Mouse (Mus musculus) G1E (cell line): ENCODE measurements around the gene Rpl18. TPM values are rescaled to one million over a fixed set of nuclear protein-coding genes. Genes with fewer than 3 reads are reported as not detected.

ENCODE experiments used
- ATAC-seq: 2 replicates; pipeline ENCODE4 v1.8.0; 2016; ENCODE audit warnings: mild to moderate bottlenecking; ENCODE audit not compliant: insufficient number of reproducible peaks, poor library complexity, low FRiP score, severe bottlenecking; ENCODE audit errors: extremely low read depth
- DNase-seq: peaks from one replicate; pipeline ENCODE4 v3.0.0; 2012; ENCODE audit warnings: low spot score
- H3K27me3 ChIP-seq: 2 replicates; pipeline ENCODE4 v1.6.1; 2012; ENCODE audit warnings: mild to moderate bottlenecking, low read length, inconsistent platforms; ENCODE audit not compliant: insufficient read depth
- H3K36me3 ChIP-seq: replicated peaks from 2 replicates; pipeline ENCODE3; 2012; ENCODE audit warnings: mild to moderate bottlenecking, inconsistent platforms
- H3K4me1 ChIP-seq: 2 replicates; pipeline ENCODE4 v1.6.1; 2012; ENCODE audit warnings: low read depth, low read length, inconsistent platforms, mixed read lengths; ENCODE audit not compliant: insufficient read depth
- H3K4me3 ChIP-seq: 2 replicates; pipeline ENCODE4 v1.5.1; 2012; ENCODE audit warnings: low read depth, mild to moderate bottlenecking, inconsistent platforms, low read length, moderate library complexity, mixed read lengths
- H3K9me3 ChIP-seq: replicated peaks from 2 replicates; pipeline ENCODE4 v1.6.1; 2012; ENCODE audit warnings: inconsistent platforms
- CTCF ChIP-seq: IDR thresholded peaks from 2 replicates; pipeline ENCODE4 v1.5.1; 2012; ENCODE audit warnings: low read depth, low read length, inconsistent platforms, mixed read lengths
- GATA1 ChIP-seq: IDR thresholded peaks from 2 replicates; pipeline ENCODE4 v1.6.1; 2012; ENCODE audit warnings: borderline replicate concordance, low read length, inconsistent platforms, mixed read lengths
- GATA2 ChIP-seq: IDR thresholded peaks from 2 replicates; pipeline ENCODE4 v1.6.1; 2012; ENCODE audit warnings: low read depth, low read length, inconsistent platforms, borderline replicate concordance
- POLR2AphosphoS5 ChIP-seq: IDR thresholded peaks from 2 replicates; pipeline ENCODE4 v1.6.1; 2012; ENCODE audit warnings: low read depth, low read length, inconsistent platforms; ENCODE audit not compliant: insufficient replicate concordance
- TAL1 ChIP-seq: conservative IDR thresholded peaks from 2 replicates; pipeline ENCODE4 v1.6.1; 2012; ENCODE audit warnings: low read depth, low read length, inconsistent platforms, mixed read lengths
- polyA plus RNA-seq: library from polyadenylated mRNA; stranded (reverse); fragments of >175 nt; gene quantifications from 2 replicates; pipeline ENCODE4 v1.2.3, GENCODE M21; 2012
- total RNA-seq, 2 experiments: library from RNA; stranded (forward) in 1 of 2; stranded (reverse) in 1 of 2; fragments of 200-1000 nt in 1 of 2; fragments of >200 nt in 1 of 2; fragmentation: Nextera tagmentation in 1 of 2; gene quantifications; 2 replicates each; pipeline ENCODE4 v1.2.3; 2014 to 2017

The Rpl18 gene
- total and polyA plus RNA-seq, 3 experiments: 1,837 to 14,383 (median 3,291) TPM

GRCm38 (mm10) chr7:45719738-45720412 lies 4.6 kb downstream of the Rpl18 start:
- no peak for ATAC-seq
- Histone ChIP-seq H3K36me3 (peaks cover 79% of the 10 kb centered on the region), H3K4me3 (peak overlapping the region; percentile 77), H3K9me3 (no peaks in the 10 kb centered on the region), H3K27me3 (no peaks in the 10 kb centered on the region), H3K4me1 (peaks cover 74% of the 10 kb centered on the region)
- DNase-seq: no peak
- TF ChIP-seq TAL1: no peak
- TF ChIP-seq GATA2: no peak
- TF ChIP-seq GATA1: no peak
- no peak for TF ChIP-seq CTCF
- TF ChIP-seq POLR2AphosphoS5: no peak

- no peaks in the 10 kb centered on the region for H3K27me3 ChIP-seq
- H3K9me3 ChIP-seq: no peaks in the 10 kb centered on the region
- H3K4me3 ChIP-seq: peak within 1 kb of the TSS; percentile 77
- DNase-seq (no peak), ATAC-seq (no peak)
- peaks cover 76% of the 10 kb centered on the region for H3K4me1 ChIP-seq
- peaks cover 84% of the 10 kb centered on the region for H3K36me3 ChIP-seq
- TF ChIP-seq POLR2AphosphoS5 (no peak), CTCF (peak; percentile 28; the same call in 1 of the 2 replicates)
These were observed 5.4 kb downstream of the Rpl18 start, which contains the start of gene Fam83e for GRCm38 (mm10) chr7:45720413-45721233. Gene Fam83e (plus strand): TSS chr7:45721212.

GRCm38 (mm10) chr7:45721234-45721571 lies 5.9 kb downstream of the Rpl18 start:
- ATAC-seq (no peak), DNase-seq (no peak)
- TF ChIP-seq CTCF: no peak
- no peak for TF ChIP-seq POLR2AphosphoS5
- no peak for TF ChIP-seq GATA1
- TF ChIP-seq GATA2: no peak
- TF ChIP-seq TAL1: no peak
- peaks cover 84% of the 10 kb centered on the region for H3K36me3 ChIP-seq
- no peaks in the 10 kb centered on the region for H3K9me3 ChIP-seq
- no peaks in the 10 kb centered on the region for H3K27me3 ChIP-seq
- peak overlapping the region; percentile 77; the same call in 1 of the 2 replicates for H3K4me3 ChIP-seq
- peaks cover 74% of the 10 kb centered on the region for H3K4me1 ChIP-seq

GRCm38 (mm10) chr7:45721642-45722347 lies 6.5 kb downstream of the Rpl18 start:
- H3K36me3 ChIP-seq: peaks cover 85% of the 10 kb centered on the region
- no peaks in the 10 kb centered on the region for H3K27me3 ChIP-seq
- ATAC-seq (no peak), DNase-seq (no peak)
- H3K4me1 ChIP-seq: peaks cover 74% of the 10 kb centered on the region
- H3K4me3 ChIP-seq: peak overlapping the region; percentile 45; the same call in 1 of the 2 replicates
- no peak for TF ChIP-seq POLR2AphosphoS5
- no peak for TF ChIP-seq GATA2
- TF ChIP-seq TAL1: no peak
- TF ChIP-seq GATA1: no peak
- no peak for TF ChIP-seq CTCF
- no peaks in the 10 kb centered on the region for H3K9me3 ChIP-seq

- DNase-seq (no peak), ATAC-seq (no peak)
- TF ChIP-seq GATA2: no peak
- no peak for TF ChIP-seq TAL1
- no peak for TF ChIP-seq POLR2AphosphoS5
- TF ChIP-seq GATA1: no peak
- TF ChIP-seq CTCF: no peak
These were observed 7.1 kb downstream of the Rpl18 start for GRCm38 (mm10) chr7:45722348-45722713.

GRCm38 (mm10) chr7:45723301-45723700 lies 8.0 kb downstream of the Rpl18 start:
- H3K36me3 ChIP-seq: peaks cover 98% of the 10 kb centered on the region
- peaks cover 80% of the 10 kb centered on the region for H3K4me1 ChIP-seq
- no peak overlapping the region for H3K4me3 ChIP-seq
- no peak for DNase-seq
- no peak for ATAC-seq
- no peaks in the 10 kb centered on the region for H3K9me3 ChIP-seq
- TF ChIP-seq GATA2: no peak
- no peak for TF ChIP-seq TAL1
- no peak for TF ChIP-seq POLR2AphosphoS5
- TF ChIP-seq GATA1: no peak
- TF ChIP-seq CTCF: no peak
- no peaks in the 10 kb centered on the region for H3K27me3 ChIP-seq

More at GRCm38 (mm10) chr7:45722348-45722713, 7.1 kb downstream of the Rpl18 start:
- Histone ChIP-seq H3K4me1 (peaks cover 75% of the 10 kb centered on the region), H3K36me3 (peaks cover 90% of the 10 kb centered on the region), H3K4me3 (peak overlapping the region; percentile 34; the same call in 1 of the 2 replicates), H3K9me3 (no peaks in the 10 kb centered on the region), H3K27me3 (no peaks in the 10 kb centered on the region)
